Comparison of ENCODE assay signal across 8 mouse cellular contexts in genomic region chr12:21075731-21076130, GRCm38 (mm10).
DNase-seq lines count a peak whose midpoint lies in the region; ATAC-seq lines count a peak whose summit lies in the region.
"Not testable (repeated sequence)": the region's sequence is repeated elsewhere in the genome, so short reads cannot be mapped to it uniquely, and the experiment has no call there.

No protein-coding gene starts in this region.

- peak; percentile 73 for DNase-seq in CD4-positive, CD25-positive, alpha-beta regulatory T cell, adult 2 months (ENCODE audit: low read depth, low spot score)
- peak; percentile 29 for DNase-seq in brain, adult 2 months (ENCODE audit: low read depth, low spot score)
- peak; percentile 74 for DNase-seq in embryonic facial prominence, embryonic 11.5 days (ENCODE audit: low spot score)
- peak; percentile 84 for DNase-seq in heart, adult 8-10 months (ENCODE audit: low spot score)
- peak; percentile 77 to 90 for DNase-seq in kidney, postnatal 36 days
- DNase-seq in limb, embryonic 11.5 days (ENCODE audit: low spot score), result peak; percentile 76
- DNase-seq in ovary, postnatal 10 days (ENCODE audit: low spot score), result peak; percentile 46
- DNase-seq in testis, postnatal 10 days (ENCODE audit: low spot score), result peak; percentile 88

- H3K4me2 ChIP-seq in embryonic facial prominence, embryonic 11.5 days (ENCODE audit: low read depth, low read length); limb, embryonic 11.5 days (ENCODE audit: low read depth, severe bottlenecking): not testable (repeated sequence)

- not testable (repeated sequence) for ATAC-seq in embryonic facial prominence, embryonic 11.5 days (replicated peaks; ENCODE audit: insufficient number of reproducible peaks, low FRiP score, low TSS enrichment, low read depth); limb, embryonic 11.5 days (ENCODE audit: insufficient number of reproducible peaks, low FRiP score, low TSS enrichment, low read depth)

- not testable (repeated sequence) for H3K27ac ChIP-seq in embryonic facial prominence, embryonic 11.5 days (replicated peaks; ENCODE audit: low read depth, low read length); limb, embryonic 11.5 days (replicated peaks; ENCODE audit: low read depth, low read length)

- H3K4me1 ChIP-seq in embryonic facial prominence, embryonic 11.5 days (ENCODE audit: control insufficient read depth, insufficient read depth, low read length); limb, embryonic 11.5 days (ENCODE audit: control insufficient read depth, insufficient read depth, low read length): not testable (repeated sequence)

- H3K4me3 ChIP-seq in embryonic facial prominence, embryonic 11.5 days (ENCODE audit: low read depth, low read length); limb, embryonic 11.5 days (ENCODE audit: low read depth, low read length): not testable (repeated sequence)

- not testable (repeated sequence) for H3K27me3 ChIP-seq in embryonic facial prominence, embryonic 11.5 days (ENCODE audit: control insufficient read depth, insufficient read depth, low read length); limb, embryonic 11.5 days (ENCODE audit: control insufficient read depth, insufficient read depth, low read length)

- H3K9ac ChIP-seq in embryonic facial prominence, embryonic 11.5 days (replicated peaks; ENCODE audit: low read length); limb, embryonic 11.5 days (ENCODE audit: low read length): not testable (repeated sequence)

- H3K36me3 ChIP-seq in embryonic facial prominence, embryonic 11.5 days (replicated peaks; ENCODE audit: control insufficient read depth, insufficient read depth, low read depth, low read length); limb, embryonic 11.5 days (ENCODE audit: control insufficient read depth, insufficient read depth, low read length): not testable (repeated sequence)

- 37% methylated on average over 4 of the region's 4 CpGs for WGBS in embryonic facial prominence, embryonic 11.5 days
- WGBS in limb, embryonic 11.5 days, result 43% methylated on average over 4 of the region's 4 CpGs

- H3K9me3 ChIP-seq in embryonic facial prominence, embryonic 11.5 days (replicated peaks; ENCODE audit: control insufficient read depth, low read length); limb, embryonic 11.5 days (ENCODE audit: control insufficient read depth, low read length): not testable (repeated sequence)

Comparison
In these comparisons a context has a peak if more than half of its experiments do, and no peak if none do; other contexts are left out.
1. DNase-seq: peak in every context shown above with its lines; median percentile 88 in testis, postnatal 10 days; 84 in heart, adult 8-10 months; 84 in kidney, postnatal 36 days; 76 in limb, embryonic 11.5 days; 74 in embryonic facial prominence, embryonic 11.5 days; 73 in CD4-positive, CD25-positive, alpha-beta regulatory T cell, adult 2 months; 46 in ovary, postnatal 10 days; 29 in brain, adult 2 months.